Mouse (Mus musculus) ES-Bruce4 (cell line): ENCODE measurements around the gene Retreg1.

Source experiments
- CTCF ChIP-seq: IDR thresholded peaks from one replicate; pipeline ENCODE4 v1.8.1; 2011; ENCODE audit warnings: low read depth, low read length
- EP300 ChIP-seq: IDR thresholded peaks from 2 replicates; pipeline ENCODE4 v1.6.1; 2011; ENCODE audit warnings: low read depth, low read length; ENCODE audit not compliant: insufficient read depth
- POLR2A ChIP-seq: IDR thresholded peaks from one replicate; pipeline ENCODE4 v1.8.1; 2011; ENCODE audit warnings: low read length; ENCODE audit not compliant: insufficient read depth

- TF ChIP-seq CTCF (peak; percentile 89), EP300 (no peak), POLR2A (no peak)
Observed at GRCm38 (mm10) chr15:25796353-25796752, 46.6 kb upstream of the Retreg1 start.
